Mouse (Mus musculus) forebrain, embryonic 13.5 days (tissue): Measurements from ENCODE around the gene Pde11a. TPM values are rescaled to one million over a fixed set of nuclear protein-coding genes. Genes with fewer than 3 reads are reported as not detected.

Experiments
- ATAC-seq: fragments of 200-750 bp; cut with Nextera tagmentation; 2 replicates; pipeline ENCODE4 v1.8.0; 2017
- H3K27ac ChIP-seq: fragments of 300-500 bp; sonication (generic); 2 replicates; pipeline ENCODE4 v1.5.1; 2015; ENCODE audit warnings: inconsistent platforms, mild to moderate bottlenecking, moderate library complexity
- H3K27me3 ChIP-seq: fragments of 300-500 bp; sonication (generic); 2 replicates; pipeline ENCODE4 v1.6.1; 2015; ENCODE audit warnings: mild to moderate bottlenecking, inconsistent platforms
- H3K36me3 ChIP-seq: fragments of 300-500 bp; sonication (generic); 2 replicates; pipeline ENCODE4 v1.6.1; 2015; ENCODE audit warnings: mild to moderate bottlenecking, inconsistent platforms; ENCODE audit not compliant: poor library complexity, severe bottlenecking
- H3K4me1 ChIP-seq: fragments of 300-500 bp; sonication (generic); 2 replicates; pipeline ENCODE4 v1.6.1; 2015; ENCODE audit warnings: inconsistent platforms
- H3K4me2 ChIP-seq: fragments of 300-500 bp; sonication (generic); 2 replicates; pipeline ENCODE4 v1.6.1; 2015; ENCODE audit warnings: inconsistent platforms, mild to moderate bottlenecking, moderate library complexity
- H3K4me3 ChIP-seq: fragments of 300-500 bp; sonication (generic); 2 replicates; pipeline ENCODE4 v1.5.1; 2015; ENCODE audit warnings: mild to moderate bottlenecking, inconsistent platforms
- H3K9ac ChIP-seq: fragments of 300-500 bp; sonication (generic); 2 replicates; pipeline ENCODE4 v1.6.1; 2015; ENCODE audit warnings: mild to moderate bottlenecking, inconsistent platforms
- H3K9me3 ChIP-seq: fragments of 300-500 bp; sonication (generic); replicated peaks from 2 replicates; pipeline ENCODE4 v1.6.1; 2016; ENCODE audit warnings: inconsistent platforms
- WGBS: fragments of 180-500 bp; shearing (Covaris S2); methylation state at CpG from one replicate; pipeline ENCODE4 v1.1.7; 2015; 5-methylcytosine and 5-hydroxymethylcytosine counted together
- polyA plus RNA-seq: library from polyadenylated mRNA; unstranded; fragments of >200 nt; fragmentation: Nextera tagmentation; extraction: Ambion mirVana; gene quantifications from 2 replicates; pipeline ENCODE4 v1.2.1, GENCODE M21; 2015

Gene Pde11a
- 0.21 and 0.31 TPM in 2 replicates for polyA plus RNA-seq

- Histone ChIP-seq H3K4me1 (peaks cover 9% of the 10 kb centered on the region), H3K9me3 (no peaks in the 10 kb centered on the region), H3K27ac (no peak within 1 kb of the TSS), H3K4me2 (peak within 1 kb of the TSS; percentile 95), H3K4me3 (peak within 1 kb of the TSS; percentile 49), H3K36me3 (no peaks in the 10 kb centered on the region), H3K9ac (peak within 1 kb of the TSS; percentile 65), H3K27me3 (peaks cover 33% of the 10 kb centered on the region)
- 21% methylated on average over 40 of the region's 41 CpGs for WGBS
- peak; percentile 75 for ATAC-seq
Measured at GRCm38 (mm10) chr2:76338215-76339156, at the start of gene Pde11a. TSS of gene Pde11a (minus strand) at chr2:76338774.

DNA sequence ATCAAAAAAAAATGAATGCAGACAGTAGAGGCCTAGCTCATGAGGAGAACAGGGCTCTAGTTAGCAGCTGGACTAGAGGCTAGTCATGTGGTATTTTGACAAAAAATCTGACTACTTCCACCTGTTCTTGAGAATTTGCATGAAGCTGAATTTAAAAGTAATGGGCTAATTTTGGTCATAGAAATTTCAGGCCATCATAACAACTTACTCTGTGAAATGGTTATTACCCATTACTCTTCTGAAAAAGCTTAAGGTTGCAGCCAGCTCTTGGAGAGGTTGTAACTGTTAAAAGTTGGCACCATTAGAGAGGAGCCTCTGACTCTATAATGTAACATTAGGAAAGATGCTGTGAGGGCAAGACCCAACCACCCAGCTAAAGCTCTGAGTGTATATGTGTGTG, 48.0 kb upstream of the Pde11a start:
- no peak for ATAC-seq

DNA sequence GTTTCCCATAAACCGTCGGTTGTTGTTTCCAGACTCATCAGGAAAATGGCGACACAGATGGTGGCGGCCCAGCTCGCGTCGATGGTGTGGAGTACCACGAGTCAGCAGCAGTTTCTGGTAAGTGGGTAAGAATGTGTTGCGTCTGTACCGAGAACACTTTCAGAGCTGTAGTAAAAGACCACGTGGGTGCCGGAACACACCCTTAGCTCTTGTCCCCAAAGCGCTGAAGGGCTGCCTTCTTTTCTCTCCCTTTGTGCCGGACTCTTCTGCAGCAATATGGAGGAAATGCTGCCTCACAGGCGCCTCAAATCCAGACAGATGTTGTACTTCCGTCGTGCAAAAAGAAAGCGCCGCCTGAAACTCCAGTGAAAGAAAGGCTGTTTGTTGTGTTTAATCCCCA, 40.1 kb upstream of the Pde11a start:
- ATAC-seq, result no peak
- Histone ChIP-seq H3K9me3 (no peaks in the 10 kb centered on the region), H3K4me3 (no peak overlapping the region), H3K27ac (no peak overlapping the region), H3K36me3 (peaks cover 81% of the 10 kb centered on the region), H3K27me3 (no peaks in the 10 kb centered on the region), H3K4me2 (no peak overlapping the region), H3K4me1 (no peaks in the 10 kb centered on the region), H3K9ac (no peak overlapping the region)
- WGBS, result 95% methylated on average over 19 of the region's 19 CpGs

More for the DNA sequence above, 48.0 kb upstream of the Pde11a start:
- H3K9me3 ChIP-seq, result no peaks in the 10 kb centered on the region
- H3K27ac ChIP-seq, result no peak overlapping the region
- H3K4me3 ChIP-seq, result no peak overlapping the region
- no peak overlapping the region for H3K4me2 ChIP-seq
- no peaks in the 10 kb centered on the region for H3K4me1 ChIP-seq
- H3K36me3 ChIP-seq, result peaks cover 37% of the 10 kb centered on the region
- no peak overlapping the region for H3K9ac ChIP-seq
- no peaks in the 10 kb centered on the region for H3K27me3 ChIP-seq

DNA sequence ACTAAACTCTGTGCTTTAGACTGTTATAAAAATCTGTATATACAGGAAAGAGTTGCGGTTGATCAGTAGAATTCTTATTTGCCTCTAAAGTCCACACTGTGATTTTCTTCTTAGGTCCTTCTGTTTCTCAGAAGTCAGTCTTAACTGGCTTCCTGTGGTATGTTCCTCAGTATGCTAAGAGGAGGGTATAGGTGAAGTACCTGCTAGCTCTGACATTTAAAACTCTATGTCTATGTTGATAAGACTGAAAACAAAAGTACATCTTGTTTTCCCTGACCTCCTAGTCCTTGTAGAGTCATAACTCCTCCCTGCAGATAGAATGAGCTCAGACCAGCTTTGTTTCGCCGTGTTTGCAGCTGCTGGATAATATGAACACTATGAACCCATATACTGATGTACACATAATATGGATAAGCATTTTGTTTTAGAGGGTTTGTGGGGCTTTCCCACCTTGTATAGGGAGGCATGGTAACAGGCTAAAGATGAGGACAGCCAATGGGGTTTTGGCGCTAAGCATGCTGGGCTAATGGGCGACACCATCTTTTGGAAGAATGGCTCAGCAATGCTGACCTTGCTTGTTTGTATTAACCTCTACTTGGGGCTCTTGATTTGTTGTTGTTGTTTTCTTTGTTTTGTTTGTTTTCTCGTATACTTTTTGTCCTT, 36.1 kb upstream of the Pde11a start:
- Histone ChIP-seq H3K4me2 (no peak overlapping the region), H3K27ac (no peak overlapping the region), H3K9me3 (no peaks in the 10 kb centered on the region), H3K4me3 (no peak overlapping the region), H3K9ac (no peak overlapping the region), H3K27me3 (no peaks in the 10 kb centered on the region), H3K4me1 (peaks cover 13% of the 10 kb centered on the region), H3K36me3 (peaks cover 68% of the 10 kb centered on the region)
- ATAC-seq, result no peak
- 95% methylated on average over 6 of the region's 6 CpGs for WGBS

DNA sequence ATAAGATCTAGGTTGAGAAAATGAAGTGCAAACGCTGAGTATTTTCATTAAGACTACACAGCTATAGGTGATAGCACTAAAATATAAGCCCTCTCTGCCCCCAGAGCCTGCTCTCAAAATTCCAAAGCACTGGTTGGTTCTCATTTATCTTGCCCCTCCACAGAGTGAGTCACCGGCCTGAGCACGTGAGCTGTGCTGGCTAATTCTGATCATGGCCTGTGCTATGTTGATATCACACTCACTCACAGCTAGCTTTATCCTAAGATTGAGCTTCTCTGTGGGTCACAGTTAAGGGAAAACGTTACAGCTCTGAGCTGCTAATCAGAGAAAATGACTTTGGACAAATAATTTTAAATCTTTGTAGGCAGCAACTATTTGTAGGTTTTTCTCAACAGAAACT, 33.7 kb upstream of the Pde11a start:
- Histone ChIP-seq H3K9ac (no peak overlapping the region), H3K27ac (no peak overlapping the region), H3K27me3 (no peaks in the 10 kb centered on the region), H3K4me1 (peaks cover 13% of the 10 kb centered on the region), H3K4me2 (no peak overlapping the region), H3K9me3 (no peaks in the 10 kb centered on the region), H3K4me3 (no peak overlapping the region), H3K36me3 (peaks cover 45% of the 10 kb centered on the region)
- no peak for ATAC-seq
- WGBS, result 96% methylated on average over 4 of the region's 4 CpGs

GRCm38 (mm10) chr2:76370656-76370922, 32.0 kb upstream of the Pde11a start:
- Histone ChIP-seq H3K4me2 (peak overlapping the region; percentile 95), H3K4me3 (peak overlapping the region; percentile 96), H3K9me3 (no peaks in the 10 kb centered on the region), H3K27me3 (no peaks in the 10 kb centered on the region), H3K4me1 (peaks cover 13% of the 10 kb centered on the region), H3K36me3 (peaks cover 36% of the 10 kb centered on the region), H3K9ac (peak overlapping the region; percentile 92), H3K27ac (no peak overlapping the region)
- 6% methylated on average over 7 of the region's 7 CpGs for WGBS
- no peak for ATAC-seq

- peaks cover 31% of the 10 kb centered on the region for H3K36me3 ChIP-seq
- peak within 1 kb of the TSS; percentile 96 for H3K4me3 ChIP-seq
- under 1% methylated on average over 61 of the region's 61 CpGs for WGBS
- no peaks in the 10 kb centered on the region for H3K9me3 ChIP-seq
- peak within 1 kb of the TSS; percentile 69 for H3K27ac ChIP-seq
- peak; percentile 93 for ATAC-seq
- H3K9ac ChIP-seq, result peak within 1 kb of the TSS; percentile 92
- H3K4me2 ChIP-seq, result peak within 1 kb of the TSS; percentile 95
- H3K27me3 ChIP-seq, result no peaks in the 10 kb centered on the region
- peaks cover 13% of the 10 kb centered on the region for H3K4me1 ChIP-seq
Measured at GRCm38 (mm10) chr2:76369821-76370655, 31.5 kb upstream of the Pde11a start, which contains the start of gene Rbm45. TSS of gene Rbm45 (plus strand) at chr2:76369984.

DNA sequence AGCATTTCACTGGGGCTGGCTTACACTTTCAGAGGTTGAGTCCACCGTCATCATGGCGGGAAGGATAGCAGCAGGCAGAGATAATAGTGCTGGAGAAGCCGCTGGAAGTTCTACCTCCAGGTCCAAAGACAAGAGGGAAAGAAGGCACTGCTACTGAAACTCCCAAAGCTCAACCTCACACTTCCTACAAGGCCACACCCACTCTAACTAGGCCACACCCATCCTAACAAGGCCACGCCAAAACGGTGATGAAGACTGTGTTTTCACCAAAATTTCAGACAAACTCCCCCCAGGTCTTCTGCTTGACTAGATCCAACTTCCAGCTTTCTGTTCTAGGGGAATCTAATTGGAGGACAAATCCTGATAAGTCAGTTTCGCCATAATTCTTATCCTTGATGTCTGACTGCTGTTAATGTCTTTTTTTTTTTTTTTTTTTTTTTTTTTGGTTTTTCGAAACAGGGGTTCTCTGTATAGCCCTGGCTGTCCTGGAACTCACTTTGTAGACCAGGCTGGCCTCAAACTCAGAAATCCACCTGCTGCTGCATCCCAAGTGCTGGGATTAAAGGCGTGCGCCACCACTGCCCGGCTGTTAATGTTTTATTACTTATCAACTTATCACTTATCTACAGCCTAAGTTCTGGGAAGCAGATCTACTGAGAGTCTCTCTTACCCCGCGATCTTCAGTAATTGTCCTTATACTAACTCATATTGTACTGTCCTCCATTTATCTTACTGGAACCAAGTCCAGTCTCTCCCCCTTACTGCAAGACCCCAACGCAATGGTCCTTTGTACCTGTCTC, 30.5 kb upstream of the Pde11a start:
- no peak overlapping the region; the same call in 1 of the 2 replicates for H3K27ac ChIP-seq
- no peak overlapping the region for H3K9ac ChIP-seq
- H3K9me3 ChIP-seq, result no peaks in the 10 kb centered on the region
- no peak overlapping the region; the same call in 1 of the 2 replicates for H3K4me3 ChIP-seq
- H3K36me3 ChIP-seq, result peaks cover 24% of the 10 kb centered on the region
- 75% methylated on average over 13 of the region's 13 CpGs for WGBS
- ATAC-seq, result peak; percentile 14; the same call in 1 of the 2 replicates
- peaks cover 13% of the 10 kb centered on the region for H3K4me1 ChIP-seq
- H3K4me2 ChIP-seq, result no peak overlapping the region
- H3K27me3 ChIP-seq, result no peaks in the 10 kb centered on the region

DNA sequence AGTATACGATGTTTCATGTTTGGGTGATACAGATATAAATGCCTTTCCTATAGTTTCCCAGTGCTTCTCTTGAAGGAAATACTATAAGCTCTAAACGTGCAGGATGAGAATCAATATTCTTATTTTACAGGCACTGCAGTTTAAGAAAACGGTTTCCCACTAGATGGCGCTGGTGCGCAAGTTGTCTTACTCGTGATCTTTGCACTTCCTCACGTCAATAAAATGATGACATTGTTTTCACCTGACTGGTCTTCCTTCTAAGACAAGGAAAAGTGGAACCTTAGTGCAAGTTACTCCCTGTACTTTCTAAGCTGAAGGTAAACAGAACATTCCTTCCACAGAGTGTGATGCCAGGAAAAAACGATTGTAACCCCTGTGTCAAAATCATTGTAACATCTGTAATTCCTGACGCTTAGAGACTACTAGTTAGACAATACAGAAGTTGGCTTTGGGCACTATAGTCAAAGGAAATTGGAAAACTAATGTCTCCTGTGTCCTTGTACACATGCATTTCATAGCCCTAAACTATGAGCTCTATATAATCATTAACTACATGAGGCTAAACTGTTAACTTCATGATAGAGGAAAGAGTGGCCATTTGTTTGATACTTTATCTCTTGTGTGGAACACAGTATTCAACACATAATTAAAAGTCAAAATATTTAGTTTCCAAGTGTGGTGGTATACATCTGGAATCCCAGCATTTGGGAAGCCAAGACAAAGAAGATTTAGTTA, 28.8 kb upstream of the Pde11a start:
- Histone ChIP-seq H3K27me3 (no peaks in the 10 kb centered on the region), H3K27ac (no peak overlapping the region), H3K9me3 (no peaks in the 10 kb centered on the region), H3K4me3 (no peak overlapping the region), H3K9ac (no peak overlapping the region), H3K4me1 (peaks cover 13% of the 10 kb centered on the region), H3K36me3 (peaks cover 9% of the 10 kb centered on the region; the same call in 1 of the 2 replicates), H3K4me2 (no peak overlapping the region)
- no peak for ATAC-seq
- WGBS, result 19% methylated on average over 9 of the region's 9 CpGs

GRCm38 (mm10) chr2:76365811-76366210, 27.2 kb upstream of the Pde11a start:
- no peak overlapping the region for H3K4me2 ChIP-seq
- no peak overlapping the region for H3K27ac ChIP-seq
- H3K27me3 ChIP-seq, result no peaks in the 10 kb centered on the region
- no peaks in the 10 kb centered on the region for H3K36me3 ChIP-seq
- no peak overlapping the region for H3K9ac ChIP-seq
- H3K9me3 ChIP-seq, result no peaks in the 10 kb centered on the region
- 81% methylated on average over 4 of the region's 4 CpGs for WGBS
- H3K4me1 ChIP-seq, result peaks cover 4% of the 10 kb centered on the region
- ATAC-seq, result no peak
- H3K4me3 ChIP-seq, result no peak overlapping the region

DNA sequence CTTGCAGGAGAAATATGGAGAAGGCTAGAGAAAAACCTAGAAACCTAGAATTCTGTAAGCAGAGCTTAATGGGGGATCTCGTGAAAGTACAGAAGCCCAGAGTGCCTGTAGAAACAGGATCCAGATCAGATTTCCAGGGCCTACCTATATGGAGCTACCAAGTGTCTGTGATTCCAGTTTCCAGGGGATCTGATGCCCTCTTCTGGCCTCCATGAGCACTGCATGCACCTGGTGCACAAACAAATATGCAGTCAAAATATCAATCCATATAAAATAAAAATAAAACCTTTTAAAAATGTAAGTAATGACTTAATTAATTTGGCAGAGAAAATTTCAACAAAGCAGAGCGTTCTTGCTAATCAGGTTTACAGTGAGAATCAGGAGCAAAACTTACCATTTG, 23.5 kb upstream of the Pde11a start:
- WGBS, result 58% methylated on average over 2 of the region's 2 CpGs
- no peak overlapping the region for H3K4me3 ChIP-seq
- H3K9ac ChIP-seq, result no peak overlapping the region
- no peak overlapping the region for H3K4me2 ChIP-seq
- ATAC-seq, result no peak
- H3K4me1 ChIP-seq, result no peaks in the 10 kb centered on the region
- H3K36me3 ChIP-seq, result no peaks in the 10 kb centered on the region
- H3K27ac ChIP-seq, result no peak overlapping the region
- no peaks in the 10 kb centered on the region for H3K27me3 ChIP-seq
- no peaks in the 10 kb centered on the region for H3K9me3 ChIP-seq
